Mouse (Mus musculus): ENCODE results near the gene Fam45a.

The Fam45a gene
- long read RNA-seq, experiment 1, transcript Fam45a-201 (9 exons, 2,307 nt): major isoform, 15 of 22 reads
- long read RNA-seq, experiment 1, partial matches to known transcripts: 2 of 22 reads
- long read RNA-seq, experiment 1, other reads (novel, unspliced or antisense): 4 of 22 reads
- long read RNA-seq, experiment 2, transcript Fam45a-201 (9 exons, 2,307 nt): major isoform, 15 of 22 reads
- long read RNA-seq, experiment 2, partial matches to known transcripts: 1 of 22 reads
- long read RNA-seq, experiment 2, other reads (novel, unspliced or antisense): 4 of 22 reads

GRCm38 (mm10) chr19:60811098-60812035, at the start of gene Fam45a:
Gene Fam45a (plus strand): TSS chr19:60811585.
- intact Hi-C loops (cut with DNase I): no loop called here

GRCm38 (mm10) chr19:60773366-60773765, 38.0 kb upstream of the Fam45a start:
- intact Hi-C loops (cut with DNase I): no loop called here

GRCm38 (mm10) chr19:60782034-60782433, 29.4 kb upstream of the Fam45a start:
- intact Hi-C loops (cut with DNase I): no loop called here

GRCm38 (mm10) chr19:60784712-60785111, 26.7 kb upstream of the Fam45a start:
- intact Hi-C loops (cut with DNase I): no loop called here

- intact Hi-C loops (cut with DNase I): no loop called here
These were observed 23.8 kb upstream of the Fam45a start for GRCm38 (mm10) chr19:60787465-60788150.

- intact Hi-C loops (cut with DNase I): no loop called here
These were observed 23.0 kb upstream of the Fam45a start for GRCm38 (mm10) chr19:60788214-60788960.

GRCm38 (mm10) chr19:60789452-60789851, 21.9 kb upstream of the Fam45a start:
- intact Hi-C loops (cut with DNase I): no loop called here

- intact Hi-C loops (cut with DNase I): no loop called here
These were observed 21.4 kb upstream of the Fam45a start for GRCm38 (mm10) chr19:60789919-60790506.

- intact Hi-C loops (cut with DNase I): no loop called here
These were observed 20.7 kb upstream of the Fam45a start, which contains the start of gene Eif3a for GRCm38 (mm10) chr19:60790551-60791161. Gene Eif3a (minus strand): TSS chr19:60790658.

GRCm38 (mm10) chr19:60791164-60791563, 20.2 kb upstream of the Fam45a start:
- intact Hi-C loops (cut with DNase I): no loop called here

GRCm38 (mm10) chr19:60793170-60793707, 18.1 kb upstream of the Fam45a start:
- intact Hi-C loops (cut with DNase I): no loop called here

- intact Hi-C loops (cut with DNase I): no loop called here
These were observed 16.1 kb upstream of the Fam45a start for GRCm38 (mm10) chr19:60795244-60795643.

GRCm38 (mm10) chr19:60797415-60797814, 14.0 kb upstream of the Fam45a start:
- intact Hi-C loops (cut with DNase I): no loop called here

GRCm38 (mm10) chr19:60799867-60800569, 11.4 kb upstream of the Fam45a start:
- intact Hi-C loops (cut with DNase I): no loop called here

GRCm38 (mm10) chr19:60804903-60805302, 6.5 kb upstream of the Fam45a start:
- intact Hi-C loops (cut with DNase I): no loop called here

- intact Hi-C loops (cut with DNase I): no loop called here
These were observed 1.5 kb upstream of the Fam45a start for GRCm38 (mm10) chr19:60809927-60810326.

- intact Hi-C loops (cut with DNase I): no loop called here
These were observed 628 bp downstream of the Fam45a start for GRCm38 (mm10) chr19:60812036-60812389.

- intact Hi-C loops (cut with DNase I): no loop called here
These were observed 1.7 kb downstream of the Fam45a start for GRCm38 (mm10) chr19:60813133-60813532.

GRCm38 (mm10) chr19:60818677-60819076, 7.3 kb downstream of the Fam45a start:
- intact Hi-C loops (cut with DNase I): no loop called here
